In the genomic region with DNA sequence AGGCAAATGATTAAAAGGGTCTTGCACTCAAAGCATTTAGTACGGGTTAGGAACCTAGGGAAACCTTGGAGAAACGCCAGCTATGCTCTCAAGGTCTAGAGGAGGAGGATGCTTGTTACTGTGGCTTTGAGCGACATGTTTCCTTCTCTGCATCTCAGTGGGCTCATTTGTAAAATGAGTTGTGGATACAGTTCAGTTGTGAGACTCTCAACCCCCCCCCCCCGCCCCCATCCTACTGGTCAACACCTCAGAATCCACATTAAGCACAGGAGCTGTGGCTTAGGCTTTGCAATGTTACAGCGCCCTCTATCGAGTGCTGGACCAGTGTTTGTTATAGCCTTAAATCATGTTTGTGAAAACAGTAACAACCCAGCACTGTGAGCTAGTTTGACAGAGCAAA, we compare ENCODE assay signal across 9 mouse cellular contexts. TPM values are rescaled to one million over a fixed set of nuclear protein-coding genes. Genes with fewer than 3 reads are reported as not detected.
DNase-seq lines count a peak whose midpoint lies in the region; ATAC-seq and TF ChIP-seq lines count a peak whose summit lies in the region.
"Had no signal": no experiment of that assay in that cellular context is flagged by ENCODE, and none has a peak within 500 bp of the region (broad histone marks: within the 10 kb centered on the region; RNA-seq: fewer than 3 reads in every experiment).

No protein-coding gene starts in this region.

- ATAC-seq in granulocyte monocyte progenitor cell, adult 5-6 weeks (replicated peaks; ENCODE audit: poor library complexity, severe bottlenecking), result peak; percentile 90
- peak; percentile 85 for ATAC-seq in kidney, embryonic 14.5 days (ENCODE audit: low FRiP score, low TSS enrichment)
- peak; percentile 65; the same call in 1 of the 2 replicates for ATAC-seq in midbrain, postnatal 0 days (ENCODE audit: low FRiP score)

- H3K9ac ChIP-seq in kidney, embryonic 14.5 days (ENCODE audit: low read depth, low read length), result no peak overlapping the region
- H3K9ac ChIP-seq in midbrain, postnatal 0 days (replicated peaks; ENCODE audit: low read length, poor library complexity, severe bottlenecking), result no peak overlapping the region
- H3K9ac ChIP-seq: embryonic facial prominence, embryonic 15.5 days had no signal

- H3K27me3 ChIP-seq in kidney, embryonic 14.5 days (ENCODE audit: control insufficient read depth, insufficient read depth, low read length), result no peaks in the 10 kb centered on the region
- H3K27me3 ChIP-seq in midbrain, postnatal 0 days (ENCODE audit: insufficient read depth, low read length), result no peaks in the 10 kb centered on the region
- H3K27me3 ChIP-seq in splenic B cell, adult 2 months (ENCODE audit: control insufficient read depth, insufficient read depth, low read length, poor library complexity, severe bottlenecking), result no peaks in the 10 kb centered on the region

- DNase-seq in 416B (ENCODE audit: low read depth), result peak; percentile 92
- DNase-seq in adrenal gland, adult 18-20 months (ENCODE audit: low spot score in 2 of 2), result peak; percentile 42 to 57
- peak; percentile 83 for DNase-seq in embryo, embryonic 10.5 days (ENCODE audit: low spot score)
- DNase-seq in liver, result peak; percentile 77
- DNase-seq in midbrain, postnatal 0 days (ENCODE audit: low spot score), result peak; percentile 87
- peak; percentile 87 for DNase-seq in splenic B cell, adult 2 months (ENCODE audit: low read depth, low spot score)

- H3K4me2 ChIP-seq in kidney, embryonic 14.5 days (replicated peaks; ENCODE audit: low read depth, low read length), result no peak overlapping the region
- no peak overlapping the region for H3K4me2 ChIP-seq in midbrain, postnatal 0 days (ENCODE audit: low read depth, low read length, poor library complexity, severe bottlenecking)
- H3K4me2 ChIP-seq: embryonic facial prominence, embryonic 15.5 days had no signal

- H3K27ac ChIP-seq in kidney, embryonic 14.5 days (ENCODE audit: low read depth, low read length), result no peak overlapping the region
- no peak overlapping the region for H3K27ac ChIP-seq in midbrain, postnatal 0 days (ENCODE audit: low read depth, low read length)
- H3K27ac ChIP-seq: embryonic facial prominence, embryonic 15.5 days had no signal

- no peak overlapping the region for H3K4me3 ChIP-seq in kidney, embryonic 14.5 days (ENCODE audit: low read length)
- H3K4me3 ChIP-seq in midbrain, postnatal 0 days (ENCODE audit: low read depth, low read length), result no peak overlapping the region
- H3K4me3 ChIP-seq: embryonic facial prominence, embryonic 15.5 days had no signal

- TF ChIP-seq CTCF in midbrain, postnatal 0 days (IDR thresholded peaks at IDR 0.05), result peak; percentile 75

- no peaks in the 10 kb centered on the region for H3K36me3 ChIP-seq in kidney, embryonic 14.5 days (ENCODE audit: control insufficient read depth, insufficient read depth, low read length)
- H3K36me3 ChIP-seq in midbrain, postnatal 0 days (ENCODE audit: insufficient read depth, low read length), result no peaks in the 10 kb centered on the region
- H3K36me3 ChIP-seq in splenic B cell, adult 2 months (ENCODE audit: control insufficient read depth, insufficient read depth, low read length, poor library complexity, severe bottlenecking), result no peaks in the 10 kb centered on the region
- H3K36me3 ChIP-seq: embryonic facial prominence, embryonic 15.5 days had no signal

- H3K9me3 ChIP-seq in kidney, embryonic 14.5 days (ENCODE audit: control insufficient read depth, low read length), result no peaks in the 10 kb centered on the region
- H3K9me3 ChIP-seq in midbrain, postnatal 0 days (ENCODE audit: low read length), result no peaks in the 10 kb centered on the region
- H3K9me3 ChIP-seq: embryonic facial prominence, embryonic 15.5 days had no signal

- 6% methylated on average over 6 of the region's 6 CpGs for WGBS in kidney, embryonic 14.5 days
- WGBS in midbrain, postnatal 0 days, result 13% methylated on average over 6 of the region's 6 CpGs

- H3K4me1 ChIP-seq in kidney, embryonic 14.5 days (ENCODE audit: control insufficient read depth, insufficient read depth, low read length), result no peaks in the 10 kb centered on the region
- no peaks in the 10 kb centered on the region for H3K4me1 ChIP-seq in midbrain, postnatal 0 days (ENCODE audit: insufficient read depth, low read length)
- H3K4me1 ChIP-seq: embryonic facial prominence, embryonic 15.5 days had no signal

RNA-seq across cellular contexts. Expression of gene Ptprj, which starts 44.5 kb away (rescaled TPM):
- total RNA-seq in adrenal gland, adult 18-20 months (2021), result 10 to 100 TPM; 15.0 to 18.1 TPM
- 14.5 and 15.0 TPM in 2 replicates for total RNA-seq in granulocyte monocyte progenitor cell, adult 5-6 weeks (2014; fragmentation: Nextera tagmentation)
- 13.3 and 15.9 TPM in 2 replicates for total RNA-seq in granulocyte monocyte progenitor cell, adult 5-6 weeks (2017)
- 7.6 and 10.8 TPM in 2 replicates for polyA plus RNA-seq in kidney, embryonic 14.5 days (2014; fragmentation: Nextera tagmentation; extraction: Ambion mirVana)
- 36.6 and 39.7 TPM in 2 replicates for total RNA-seq in midbrain, postnatal 0 days (2014; rRNA removed)
- 3.7 and 4.3 TPM in 2 replicates for polyA plus RNA-seq in midbrain, postnatal 0 days (2015; fragmentation: Nextera tagmentation; extraction: Ambion mirVana)

RNA-seq across cellular contexts. Expression of gene Nup160, which starts 52.1 kb away (rescaled TPM):
- 10 to 100 TPM; 13.2 to 14.7 TPM for total RNA-seq in adrenal gland, adult 18-20 months (2021)
- 54.1 and 69.9 TPM in 2 replicates for total RNA-seq in granulocyte monocyte progenitor cell, adult 5-6 weeks (2014; fragmentation: Nextera tagmentation)
- 47.4 and 53.9 TPM in 2 replicates for total RNA-seq in granulocyte monocyte progenitor cell, adult 5-6 weeks (2017)
- polyA plus RNA-seq in kidney, embryonic 14.5 days (2014; fragmentation: Nextera tagmentation; extraction: Ambion mirVana), result 34.8 and 68.0 TPM in 2 replicates
- 16.2 and 20.9 TPM in 2 replicates for total RNA-seq in midbrain, postnatal 0 days (2014; rRNA removed)
- polyA plus RNA-seq in midbrain, postnatal 0 days (2015; fragmentation: Nextera tagmentation; extraction: Ambion mirVana), result 10.7 and 11.2 TPM in 2 replicates
